Mouse (Mus musculus) 3134 (cell line): ENCODE data around the gene Uox.

Experiments used
- DNase-seq: peaks from one replicate; pipeline ENCODE4 v3.0.0-alpha.2; 2011; ENCODE audit warnings: low spot score; ENCODE audit not compliant: insufficient read length; ENCODE audit errors: extremely low read depth

Gene Uox

GRCm38 (mm10) chr3:146583478-146583877 lies 13.3 kb downstream of the Uox start:
- DNase-seq: no peak

GRCm38 (mm10) chr3:146583908-146584307 lies 13.7 kb downstream of the Uox start:
- DNase-seq: no peak

GRCm38 (mm10) chr3:146586616-146587015 lies 16.4 kb downstream of the Uox start:
- DNase-seq: no peak

- no peak for DNase-seq
Observed at GRCm38 (mm10) chr3:146589523-146589922, 19.3 kb downstream of the Uox start.

- no peak for DNase-seq
Observed at GRCm38 (mm10) chr3:146591159-146591558, 20.9 kb downstream of the Uox start.

GRCm38 (mm10) chr3:146591601-146592000 lies 21.4 kb downstream of the Uox start:
- no peak for DNase-seq

- no peak for DNase-seq
Observed at GRCm38 (mm10) chr3:146595440-146595839, 25.2 kb downstream of the Uox start.

- DNase-seq: no peak
Observed at GRCm38 (mm10) chr3:146596387-146596786, 26.2 kb downstream of the Uox start.

GRCm38 (mm10) chr3:146596864-146597263 lies 26.6 kb downstream of the Uox start:
- DNase-seq: no peak

- no peak for DNase-seq
Observed at GRCm38 (mm10) chr3:146598411-146598810, 28.2 kb downstream of the Uox start.

- no peak for DNase-seq
Observed at GRCm38 (mm10) chr3:146599198-146599900, 29.1 kb downstream of the Uox start.

- DNase-seq: no peak
Observed at GRCm38 (mm10) chr3:146601205-146601604, 31.0 kb downstream of the Uox start.

GRCm38 (mm10) chr3:146602531-146602930 lies 32.3 kb downstream of the Uox start:
- no peak for DNase-seq

- no peak for DNase-seq
Observed at GRCm38 (mm10) chr3:146604647-146605046, 34.4 kb downstream of the Uox start.

- DNase-seq: peak; percentile 25
Observed at GRCm38 (mm10) chr3:146607368-146607767, 37.1 kb downstream of the Uox start.

- DNase-seq: no peak
Observed at GRCm38 (mm10) chr3:146610322-146610721, 40.1 kb downstream of the Uox start.

GRCm38 (mm10) chr3:146611261-146611660 lies 41.0 kb downstream of the Uox start:
- DNase-seq: no peak

GRCm38 (mm10) chr3:146611821-146612220 lies 41.6 kb downstream of the Uox start:
- DNase-seq: no peak

- no peak for DNase-seq
Observed at GRCm38 (mm10) chr3:146615496-146615895, 45.3 kb downstream of the Uox start, which contains the start of gene Dnase2b. Dnase2b (minus strand) TSS chr3:146615596.

- DNase-seq: no peak
Observed at GRCm38 (mm10) chr3:146616533-146617283, 46.5 kb downstream of the Uox start.

- no peak for DNase-seq
Observed at GRCm38 (mm10) chr3:146617946-146618345, 47.7 kb downstream of the Uox start.

GRCm38 (mm10) chr3:146618357-146618756 lies 48.1 kb downstream of the Uox start:
- DNase-seq: no peak
